Mouse (Mus musculus): ENCODE data around the gene Dnal4.

DNA sequence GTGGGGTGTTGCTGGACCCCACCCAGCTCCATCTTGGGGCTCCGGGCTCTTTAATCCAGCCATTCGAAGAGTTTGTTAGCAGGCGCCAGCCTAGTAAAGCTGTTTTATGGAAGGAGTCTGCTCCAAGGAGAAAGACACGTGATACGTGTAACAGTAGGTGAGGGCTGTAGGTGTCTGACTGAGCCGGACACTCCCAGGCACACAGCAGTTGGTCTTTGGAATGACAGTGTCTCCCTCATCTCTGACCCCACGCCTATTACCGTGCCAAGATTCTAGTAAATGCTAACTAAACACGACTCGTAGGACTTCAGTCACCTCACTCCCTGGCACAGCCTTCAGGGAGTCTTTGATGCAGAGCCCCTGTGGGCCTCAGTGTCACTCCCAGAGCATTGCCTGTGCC lies 32.3 kb downstream of the Dnal4 start:
- TF ChIP-seq CTCF (IDR thresholded peaks at IDR 0.05; ENCODE audit: low read depth) (no peak), EP300 (IDR thresholded peaks at IDR 0.05; ENCODE audit: low read depth) (no peak)
